Mouse (Mus musculus) bone marrow macrophage, adult 2 months (primary cell): ENCODE results near the gene Prss44.

Source experiments
- CTCF ChIP-seq: IDR thresholded peaks from 2 replicates; pipeline ENCODE4 v1.5.1; 2012; ENCODE audit warnings: low read depth, mild to moderate bottlenecking, low read length, moderate library complexity
- POLR2A ChIP-seq: IDR thresholded peaks from 2 replicates; pipeline ENCODE4 v1.6.1; 2012; ENCODE audit warnings: mild to moderate bottlenecking, low read depth, low read length, borderline replicate concordance

- TF ChIP-seq CTCF (no peak), POLR2A (no peak)
Measured at GRCm38 (mm10) chr9:110813789-110814188, at the start of gene Prss44.
